Mouse (Mus musculus) 416B (cell line): ENCODE measurements around the gene Lsm10.
A peak's percentile ranks its signal among the peaks of the same experiment; 100 is the strongest.

Experiments
- DNase-seq: peaks from one replicate; pipeline ENCODE4 v3.0.0; 2011; ENCODE audit warnings: low read depth

Lsm10 gene

DNA sequence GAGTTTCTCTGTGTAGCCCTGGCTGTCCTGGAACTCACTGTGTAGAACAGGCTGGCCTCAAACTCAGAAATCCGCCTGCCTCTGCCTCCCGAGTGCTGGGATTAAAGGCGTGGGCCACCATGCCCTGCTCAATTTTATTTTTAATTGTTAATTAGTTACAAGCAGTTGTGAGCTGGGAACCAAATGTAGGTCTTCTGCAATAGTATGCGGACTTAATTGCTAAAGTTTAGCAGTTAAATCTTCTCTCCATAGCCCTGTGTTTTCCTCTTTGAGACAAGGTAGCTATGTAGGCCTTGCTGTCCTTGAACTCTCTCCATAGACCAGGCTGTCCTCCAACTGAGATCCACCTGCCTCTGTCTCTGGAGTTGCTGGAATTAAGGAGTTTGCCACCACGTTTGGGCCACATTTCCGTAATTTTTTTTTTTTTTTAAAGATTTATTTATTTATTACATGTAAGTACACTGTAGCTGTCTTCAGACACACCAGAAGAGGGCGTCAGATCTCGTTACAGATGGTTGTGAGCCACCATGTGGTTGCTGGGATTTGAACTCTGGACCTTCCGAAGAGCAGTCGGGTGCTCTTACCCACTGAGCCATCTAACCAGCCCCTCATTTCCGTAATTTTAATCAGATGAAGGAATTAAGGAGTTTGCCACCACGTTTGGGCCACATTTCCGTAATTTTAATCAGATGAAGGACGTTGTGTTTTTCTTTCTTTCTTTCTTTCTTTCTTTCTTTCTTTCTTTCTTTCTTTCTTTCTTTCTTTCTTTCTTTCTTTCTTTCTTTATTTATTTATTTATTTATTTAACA lies 597 bp upstream of the Lsm10 start:
- peak; percentile 61 for DNase-seq

DNA sequence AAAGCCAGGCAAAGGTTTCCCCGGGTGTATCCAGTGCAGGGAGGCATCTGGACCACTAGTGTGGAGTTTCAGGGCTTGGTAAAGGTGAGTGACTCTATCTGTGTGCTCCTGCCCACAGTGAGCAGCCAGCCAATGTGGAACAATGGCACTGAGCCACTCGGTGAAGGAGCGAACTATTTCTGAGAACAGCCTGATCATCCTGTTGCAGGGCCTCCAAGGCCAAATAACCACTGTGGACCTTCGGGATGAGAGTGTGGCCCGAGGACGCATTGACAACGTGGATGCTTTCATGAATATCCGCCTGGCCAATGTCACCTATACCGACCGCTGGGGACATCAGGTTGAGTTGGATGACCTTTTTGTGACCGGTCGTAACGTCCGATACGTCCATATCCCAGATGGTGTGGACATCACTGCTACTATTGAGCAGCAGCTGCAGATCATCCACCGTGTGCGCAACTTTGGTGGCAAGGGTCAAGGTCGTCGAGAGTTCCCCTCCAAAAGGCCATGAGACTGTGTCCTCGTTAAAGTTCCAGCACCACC lies 1.4 kb downstream of the Lsm10 start:
- DNase-seq = no peak

DNA sequence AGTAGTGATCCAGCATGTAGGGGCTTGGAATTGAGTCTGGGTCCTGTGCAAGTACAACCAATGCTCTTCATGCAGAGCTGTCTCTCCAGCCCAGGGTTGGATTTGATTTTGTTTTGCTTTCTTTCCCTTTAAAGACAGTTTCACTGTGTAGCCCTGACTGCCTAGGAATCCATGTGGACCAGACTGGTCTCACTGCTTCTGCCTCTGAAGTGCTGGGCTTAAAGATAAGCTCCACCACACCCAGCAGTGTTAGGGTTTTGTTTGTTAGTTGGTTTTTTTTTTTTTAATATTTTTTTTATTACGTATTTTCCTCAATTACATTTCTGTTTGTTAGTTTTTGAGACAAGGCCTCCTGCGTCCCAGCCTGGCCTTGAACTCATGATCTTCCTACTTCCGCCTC lies 2.9 kb downstream of the Lsm10 start:
- no peak for DNase-seq

DNA sequence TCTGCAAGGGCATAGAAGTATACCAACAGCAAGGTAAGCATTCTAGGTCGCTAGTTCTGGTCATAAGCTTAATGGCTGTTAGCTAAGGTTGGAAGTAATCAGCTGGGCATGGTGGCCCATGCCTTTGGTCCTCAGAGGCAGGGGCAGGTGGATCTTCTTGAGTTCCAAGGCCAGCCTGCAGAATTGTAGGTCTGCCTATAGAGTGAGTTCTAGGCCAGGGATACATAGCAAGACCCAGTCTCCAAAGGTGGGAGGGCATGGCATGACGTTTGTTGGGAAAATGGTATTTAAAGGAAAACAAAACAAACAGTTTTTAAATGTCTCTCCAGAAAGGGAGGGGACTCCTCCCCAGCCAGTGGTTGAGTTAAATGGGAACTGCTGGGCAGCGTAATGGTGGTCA lies 4.3 kb downstream of the Lsm10 start:
- no peak for DNase-seq

DNA sequence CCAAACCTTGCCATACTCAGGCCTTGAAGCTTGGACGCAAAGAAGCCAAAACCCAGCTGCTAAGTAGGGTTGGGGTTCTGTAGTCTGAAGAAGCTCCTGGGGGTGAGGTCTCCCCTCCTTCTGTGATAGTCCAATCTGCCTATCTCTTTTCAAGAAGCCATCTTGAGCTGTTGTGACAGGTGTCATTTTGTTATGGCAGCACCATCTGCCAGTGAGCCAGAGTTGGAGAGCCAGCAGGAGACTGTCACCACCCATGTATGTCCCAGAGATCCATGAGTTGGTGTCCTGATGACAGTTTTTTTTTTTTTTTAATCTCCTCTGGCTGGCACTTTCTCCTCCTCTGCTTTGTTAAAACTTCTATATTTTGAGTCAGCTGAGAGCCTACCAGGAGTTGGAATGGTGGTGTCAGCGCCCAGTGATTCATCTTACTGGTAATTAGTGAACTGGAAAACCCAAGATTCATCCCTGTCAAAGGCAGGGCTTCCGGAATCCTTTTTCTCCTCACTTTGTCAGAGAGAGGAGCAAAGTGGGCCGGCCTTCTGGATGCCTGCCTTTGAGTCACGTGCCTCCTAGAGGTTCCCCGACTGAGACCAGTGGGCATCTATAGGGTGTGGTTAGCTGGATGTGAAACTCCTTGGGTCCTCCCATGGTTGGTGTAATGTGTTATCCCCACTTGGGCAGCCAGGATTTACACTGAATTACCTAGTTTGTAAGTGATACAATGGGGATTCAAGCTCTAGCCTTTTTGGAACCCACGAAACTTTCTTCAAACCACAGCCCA lies 5.8 kb downstream of the Lsm10 start:
- DNase-seq = peak; percentile 77

DNA sequence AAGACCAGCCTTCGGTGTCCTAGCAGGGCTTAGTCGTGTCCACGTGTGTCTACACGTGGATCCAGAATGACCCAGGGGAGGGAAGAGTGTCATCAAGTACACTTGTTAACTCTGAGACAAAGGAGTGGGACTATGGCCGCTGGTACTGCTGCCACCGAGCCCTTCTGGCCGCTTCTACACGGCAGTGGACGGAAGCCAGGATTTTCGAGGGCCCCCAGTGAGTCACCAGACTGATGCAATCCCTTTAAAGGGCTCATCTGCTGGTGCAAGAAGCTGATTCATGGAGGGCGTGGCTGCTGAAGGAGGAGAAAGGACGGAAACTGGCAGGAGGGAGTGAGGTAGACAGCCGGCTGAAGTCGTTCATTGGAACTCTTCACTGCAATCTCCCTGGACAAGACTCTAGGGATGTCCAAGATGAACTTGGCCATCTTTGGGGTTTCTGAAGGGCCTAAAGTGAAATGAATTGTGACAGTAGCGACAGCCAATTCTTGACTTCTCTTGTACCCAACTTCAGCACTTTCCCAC lies 6.7 kb downstream of the Lsm10 start:
- peak; percentile 99 for DNase-seq

DNA sequence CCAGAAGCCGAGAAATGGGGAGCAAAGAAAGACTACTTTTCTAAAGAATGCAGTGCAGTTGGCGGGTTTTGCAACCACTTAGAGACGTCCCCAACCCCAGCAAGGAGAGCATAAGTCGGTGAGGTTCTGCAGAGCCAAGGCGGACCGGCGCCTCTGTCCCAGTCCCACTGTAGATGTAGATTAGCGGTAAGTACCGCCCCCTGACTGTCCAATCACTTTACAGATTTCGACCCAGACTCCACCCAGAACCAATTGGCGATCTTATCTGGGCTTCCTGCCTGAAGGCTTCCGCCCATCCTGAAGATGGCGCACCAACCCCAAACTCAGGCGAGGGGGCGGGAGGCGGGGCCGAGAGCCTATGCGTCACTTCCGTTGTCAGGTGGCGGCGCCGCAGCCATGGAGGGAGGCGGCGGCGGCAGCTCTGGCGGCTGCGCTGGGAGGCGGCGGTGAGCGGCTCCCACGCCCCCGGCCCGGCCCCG lies 7.2 kb downstream of the Lsm10 start, which contains the start of gene Stk40:
Stk40 (plus strand) TSS at position 368 of the 479 bp plus-strand sequence.
- DNase-seq = peak; percentile 99

DNA sequence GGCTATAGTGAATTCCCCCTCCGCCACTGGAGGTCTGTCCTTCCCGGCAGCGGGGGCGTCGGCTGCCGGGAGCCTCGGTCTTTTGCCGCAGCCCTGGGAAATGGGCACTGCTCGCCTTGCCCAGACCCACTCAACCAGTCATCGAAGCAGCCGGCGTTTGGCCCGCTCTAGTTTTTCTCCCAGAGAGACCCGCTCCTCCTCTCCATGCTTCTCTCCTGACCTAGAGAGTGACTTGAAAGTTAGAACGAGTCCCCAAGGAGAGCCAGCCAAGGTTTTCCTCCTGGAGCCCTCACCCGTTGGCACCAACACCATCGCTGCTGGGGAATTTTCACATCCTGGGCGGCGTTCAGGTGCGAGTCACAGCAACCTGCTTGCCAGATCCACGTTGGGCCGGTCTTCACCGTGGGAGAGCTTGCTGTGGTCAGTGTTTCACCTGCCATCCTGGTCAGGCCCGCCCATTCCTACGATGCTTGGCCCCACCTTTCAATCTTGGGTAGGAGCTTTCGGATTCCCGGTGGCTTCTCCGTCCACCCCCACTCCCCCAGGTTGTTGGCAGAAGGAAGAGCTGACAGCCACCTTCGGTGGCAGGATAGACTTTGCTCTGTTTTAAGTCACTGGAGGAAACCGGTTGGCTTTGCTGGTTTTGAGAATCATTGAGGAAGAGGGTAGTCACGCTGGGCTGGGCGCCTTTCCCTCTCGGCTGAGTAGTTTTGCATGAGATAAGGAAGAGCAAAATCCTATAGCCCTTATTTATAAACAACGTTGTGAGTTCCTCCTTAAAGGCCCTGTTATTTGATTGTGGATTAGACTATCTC lies 8.0 kb downstream of the Lsm10 start:
- DNase-seq = peak; percentile 43

DNA sequence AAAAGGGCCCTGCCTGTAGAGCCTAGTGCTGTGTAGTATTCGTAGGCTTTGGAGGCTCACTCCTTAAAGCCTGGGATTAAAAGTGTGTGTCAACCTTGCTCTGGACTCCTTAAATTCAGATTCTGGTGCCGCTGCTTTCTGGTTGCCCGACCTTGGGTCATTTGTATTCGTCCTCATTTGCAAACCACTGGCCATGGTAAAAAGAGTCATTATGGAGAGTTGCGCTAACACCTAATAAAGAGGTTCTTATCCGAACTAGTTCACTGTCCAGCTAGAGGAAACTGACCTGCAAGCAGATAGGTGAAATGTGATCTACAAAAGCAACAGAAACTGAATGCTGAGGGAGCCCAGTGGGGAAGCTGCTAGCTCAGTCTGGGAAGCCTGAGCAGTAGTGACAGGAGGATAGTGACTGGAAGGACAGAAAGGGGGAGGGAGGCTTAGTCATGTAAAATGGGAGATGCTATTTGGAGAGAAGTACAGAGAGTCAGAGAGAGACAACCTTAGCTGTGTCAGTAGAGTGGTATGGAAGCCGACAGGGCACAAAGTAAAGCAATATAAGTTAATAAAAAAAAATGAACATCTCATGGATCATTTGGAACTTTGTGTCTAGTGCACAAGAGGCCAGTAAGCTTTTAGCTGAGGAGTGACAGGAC lies 8.8 kb downstream of the Lsm10 start:
- no peak for DNase-seq

DNA sequence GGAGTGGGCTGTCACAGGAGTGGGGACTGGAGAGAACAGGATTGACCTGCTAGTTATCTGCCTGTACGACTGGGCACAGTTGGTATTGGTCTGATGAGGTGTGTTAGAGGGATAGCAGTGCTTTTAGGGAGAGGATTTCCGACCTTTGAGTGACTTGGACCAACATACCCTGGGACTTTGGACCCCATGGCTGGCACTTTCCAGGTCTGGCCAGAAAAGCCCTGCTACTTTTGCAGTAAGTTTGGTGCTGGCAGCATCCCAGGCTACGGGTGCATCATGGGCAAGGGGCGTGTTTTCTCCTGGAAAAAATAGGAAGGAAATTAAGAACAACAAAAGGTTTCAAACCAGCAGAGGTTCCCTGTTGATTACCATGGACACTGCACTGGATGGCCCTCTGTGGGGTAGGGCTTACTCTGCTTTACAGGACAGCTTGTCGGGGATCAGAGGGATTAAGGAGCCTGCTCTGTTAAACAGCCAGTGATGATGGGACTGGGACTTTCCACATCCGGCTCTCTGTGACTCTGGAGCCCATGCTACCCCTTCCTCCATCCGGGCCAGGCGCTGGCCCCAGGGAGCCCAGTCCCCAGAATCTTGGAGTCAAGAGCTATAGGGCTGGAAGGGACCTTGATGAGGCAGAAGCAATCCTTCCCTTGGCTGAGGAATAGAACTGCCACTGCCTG lies 11.8 kb downstream of the Lsm10 start:
- no peak for DNase-seq

DNA sequence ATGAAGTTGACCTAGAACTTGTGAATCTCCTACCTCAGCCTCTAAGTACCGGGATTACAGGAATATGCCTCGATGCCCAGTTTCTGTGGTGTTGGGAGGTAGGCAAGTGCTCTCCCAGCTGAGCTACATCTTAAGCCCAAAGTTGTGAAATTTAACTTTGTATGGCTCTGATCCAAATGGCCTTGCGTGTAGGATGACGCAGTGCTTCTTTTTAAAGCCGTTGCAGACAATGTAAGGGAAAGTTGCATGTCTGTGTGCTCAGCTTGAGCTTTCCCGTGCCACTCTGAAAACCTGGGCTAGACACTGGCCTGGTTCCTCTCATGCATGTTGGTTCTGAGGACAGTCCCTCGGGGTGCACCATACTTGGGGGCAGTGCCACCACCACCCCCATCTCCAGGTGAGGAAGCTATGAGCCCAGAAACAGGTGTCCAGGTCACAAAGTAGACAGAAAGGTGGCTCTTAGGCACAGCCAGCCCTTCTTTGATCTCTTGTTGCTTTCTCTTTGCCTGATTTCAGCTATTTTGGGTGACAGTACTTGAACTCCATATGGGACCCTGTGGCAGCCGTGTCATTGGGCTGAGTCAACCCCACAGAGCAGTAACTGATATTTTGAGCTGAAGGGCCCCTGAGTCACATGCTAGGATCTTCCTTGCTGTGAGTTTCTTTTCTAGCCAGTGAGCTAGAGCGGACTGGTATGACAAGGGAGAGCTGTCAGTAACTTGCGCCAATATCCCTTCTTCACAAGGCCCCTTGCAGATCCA lies 13.4 kb downstream of the Lsm10 start:
- DNase-seq = peak; percentile 80

DNA sequence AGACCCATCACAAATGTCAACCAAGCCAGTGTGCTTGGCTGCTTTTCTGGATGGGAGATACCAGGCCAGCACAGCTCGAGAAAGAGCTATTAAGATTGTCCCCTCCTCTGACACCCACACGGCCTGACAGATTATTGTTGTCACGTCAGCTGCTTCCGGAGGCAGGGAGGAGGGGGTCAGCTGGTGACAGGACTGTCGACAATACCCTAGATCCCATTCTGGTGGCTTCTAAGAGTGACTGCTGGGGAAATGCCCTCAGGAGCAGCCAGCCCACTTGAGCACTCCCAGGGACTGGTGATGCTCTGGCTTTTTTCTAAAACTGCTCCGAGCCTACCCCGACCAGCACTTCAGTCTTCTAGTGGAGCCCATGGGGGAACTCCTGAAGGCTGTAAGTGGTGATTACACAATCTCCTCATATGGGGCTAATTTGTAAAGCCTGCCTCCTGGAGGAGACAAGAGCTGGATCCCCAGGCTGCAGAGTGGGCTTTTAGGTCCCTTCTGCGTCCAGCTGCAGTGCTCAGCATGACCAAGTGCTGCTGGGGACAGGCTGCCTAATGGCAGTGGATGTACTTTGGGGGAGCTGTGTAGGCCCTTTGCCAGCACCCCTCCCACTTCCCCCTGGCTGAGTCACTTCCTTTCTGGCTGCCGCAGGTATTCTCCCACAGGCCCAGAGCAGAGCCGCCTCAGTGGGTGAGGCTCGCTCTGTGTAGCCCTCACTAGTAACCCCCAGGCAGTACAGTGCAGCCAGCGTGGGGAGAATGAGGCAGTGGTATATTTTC lies 14.1 kb downstream of the Lsm10 start:
- DNase-seq = peak; percentile 96

DNA sequence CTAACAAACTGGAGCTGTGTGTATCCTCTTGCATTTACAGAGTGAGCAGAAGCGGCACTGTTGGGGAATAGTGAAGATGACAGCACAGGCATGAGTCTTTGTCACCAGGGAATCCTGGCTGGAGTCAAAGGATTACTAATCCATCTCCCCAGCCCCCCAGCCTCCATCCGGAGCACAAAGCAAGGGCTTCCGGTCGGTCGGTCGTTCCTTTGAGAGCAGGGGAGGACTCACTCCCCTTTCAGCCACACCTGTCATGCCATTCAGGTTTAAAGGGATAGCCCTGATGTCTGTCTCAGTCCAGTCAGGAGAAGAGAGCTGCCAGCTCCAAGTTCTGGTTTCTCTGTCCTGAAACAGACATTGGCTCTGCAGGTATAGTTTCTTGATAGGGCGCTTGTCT lies 14.7 kb downstream of the Lsm10 start:
- DNase-seq = no peak

DNA sequence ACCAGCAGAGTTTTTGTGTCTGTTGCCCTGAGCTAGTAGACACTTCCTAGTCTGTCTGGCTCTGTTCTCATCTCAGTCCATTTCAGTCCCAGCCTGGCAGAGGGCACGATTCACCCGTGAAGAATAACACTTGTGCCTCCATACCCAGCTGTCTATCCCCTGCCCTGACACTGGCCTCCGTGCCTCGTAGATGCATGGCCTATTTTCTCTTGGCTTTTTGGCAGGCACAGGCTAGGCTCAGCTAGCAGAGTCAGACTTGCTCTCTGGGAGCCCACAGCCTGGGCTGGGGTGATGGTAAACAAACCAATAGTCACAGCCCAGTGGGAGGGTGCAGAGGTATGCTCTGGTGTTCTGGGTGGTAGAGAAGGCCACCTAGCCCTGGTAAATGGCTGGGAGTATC lies 16.8 kb downstream of the Lsm10 start:
- DNase-seq = no peak

DNA sequence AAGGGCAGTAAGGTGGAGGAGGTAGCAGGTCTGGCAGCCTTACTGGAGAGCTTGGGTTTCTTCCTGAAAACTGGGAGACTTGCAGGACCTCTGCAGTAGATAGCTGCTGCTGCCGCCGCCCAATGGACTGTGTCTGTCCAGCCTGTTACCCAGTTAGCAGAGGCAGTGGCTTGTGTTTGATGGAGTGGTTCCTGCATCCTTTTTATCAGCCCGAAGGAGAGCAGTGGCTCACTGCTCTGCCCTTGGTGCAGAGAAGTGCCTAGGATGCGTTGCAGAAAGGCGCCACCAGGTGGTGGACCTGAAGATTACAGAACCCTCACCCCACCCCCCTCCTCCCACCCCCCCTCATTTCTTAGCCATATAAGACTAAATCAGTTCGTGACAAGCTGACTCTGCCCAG lies 17.5 kb downstream of the Lsm10 start:
- DNase-seq = peak; percentile 74

DNA sequence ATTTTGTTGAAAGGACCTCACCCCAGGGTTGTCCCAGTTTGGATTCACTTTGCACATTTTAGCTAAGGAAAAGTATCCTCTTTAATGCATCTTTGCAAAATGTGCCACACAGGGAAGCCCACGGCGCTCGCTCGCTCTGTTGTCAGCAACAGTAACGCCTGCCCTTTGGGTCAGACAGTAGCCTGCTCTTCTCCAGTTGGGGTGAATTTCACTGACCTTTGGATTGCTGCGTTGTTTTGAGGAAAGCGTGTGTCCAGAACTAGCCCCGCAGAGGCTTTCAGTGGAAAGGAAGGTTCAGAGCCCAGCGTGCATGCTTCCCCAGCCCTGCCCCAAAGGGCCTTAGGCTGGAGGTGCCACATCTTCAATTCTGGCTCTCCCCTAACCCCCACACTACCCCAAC lies 19.0 kb downstream of the Lsm10 start:
- DNase-seq = no peak

DNA sequence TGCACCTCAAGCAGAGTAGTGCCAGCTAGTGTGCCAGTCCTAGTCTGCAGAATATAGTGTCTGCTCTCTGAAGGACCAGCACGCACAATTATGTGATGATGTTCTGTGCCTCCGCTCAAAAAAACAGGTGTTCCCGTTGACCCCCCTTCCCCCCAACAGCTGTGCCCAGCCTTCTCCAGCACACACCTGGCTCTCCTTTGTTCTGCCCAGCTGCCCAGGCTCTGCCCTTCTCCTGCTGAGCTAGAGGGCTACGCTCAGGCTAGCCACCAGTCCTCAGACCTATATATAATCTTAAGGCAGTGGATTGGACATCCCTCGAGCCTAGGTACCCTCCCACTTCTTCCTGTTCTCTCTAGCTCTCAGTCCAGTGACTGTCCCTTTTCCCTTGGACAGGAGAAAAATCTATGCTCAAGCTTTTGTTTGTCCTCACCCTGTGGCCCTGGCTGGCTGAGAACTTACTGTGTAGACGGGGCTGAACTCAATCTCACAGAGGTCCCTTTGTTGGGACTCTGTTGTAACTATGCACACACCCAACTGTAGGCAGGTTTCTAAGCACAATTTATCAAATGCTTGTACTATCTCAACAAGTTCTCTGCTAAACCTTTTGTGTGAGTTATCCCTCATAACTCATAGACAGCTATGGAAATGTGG lies 19.6 kb downstream of the Lsm10 start:
- no peak for DNase-seq

DNA sequence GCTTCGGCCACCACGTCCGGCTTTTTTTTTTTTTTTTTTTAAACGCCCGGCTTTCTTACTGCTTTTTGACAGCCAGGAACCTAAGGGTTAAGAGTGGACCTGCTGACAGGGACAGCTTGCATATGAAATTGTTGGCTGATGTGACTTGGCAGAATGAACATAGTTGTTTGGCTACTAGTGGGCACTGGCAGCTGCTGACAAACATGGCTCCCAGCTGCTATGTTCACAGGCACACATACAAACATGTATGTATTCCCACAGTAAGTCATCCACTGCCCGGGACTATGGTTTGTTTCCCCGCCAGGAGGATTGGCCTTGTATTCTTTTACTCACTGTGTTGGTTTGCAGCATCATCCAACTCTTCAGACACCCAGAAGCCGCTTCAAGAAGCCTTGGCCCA lies 20.7 kb downstream of the Lsm10 start:
- no peak for DNase-seq

DNA sequence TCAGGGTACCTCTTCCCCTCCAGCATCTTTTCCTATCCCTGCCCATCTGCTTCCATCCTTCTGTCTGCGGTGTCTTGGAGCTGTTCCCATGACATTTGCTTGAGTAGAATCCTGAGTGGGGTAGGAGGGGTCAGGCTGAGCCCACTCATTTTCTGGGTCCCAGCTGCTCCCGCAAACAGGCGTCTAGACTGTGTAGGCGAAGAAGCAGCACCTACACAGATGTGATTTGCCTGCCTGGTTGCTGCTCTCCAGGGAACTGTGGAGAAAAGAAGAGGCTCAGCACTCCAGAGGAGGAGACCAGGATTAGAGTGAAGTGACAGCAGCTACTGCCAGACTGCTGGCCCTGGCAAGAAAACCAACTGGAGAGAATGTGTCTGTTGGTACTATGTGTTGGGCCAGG lies 22.2 kb downstream of the Lsm10 start:
- no peak for DNase-seq
